Comparison of ENCODE assay signal across 28 mouse cellular contexts in genomic region chr5:128424636-128425035, GRCm38 (mm10). TPM values are rescaled to one million over a fixed set of nuclear protein-coding genes. Genes with fewer than 3 reads are reported as not detected.
DNase-seq lines count a peak whose midpoint lies in the region; ATAC-seq and TF ChIP-seq lines count a peak whose summit lies in the region.
"Had no signal": no experiment of that assay in that cellular context is flagged by ENCODE, and none has a peak within 500 bp of the region (broad histone marks: within the 10 kb centered on the region; RNA-seq: fewer than 3 reads in every experiment).

No protein-coding gene starts in this region.

- H3K4me2 ChIP-seq in lung, embryonic 15.5 days, result no peak overlapping the region
- H3K4me2 ChIP-seq in lung, postnatal 0 days (replicated peaks; ENCODE audit: low read depth, low read length), result no peak overlapping the region
- H3K4me2 ChIP-seq in kidney, embryonic 14.5 days (replicated peaks; ENCODE audit: low read depth, low read length), result no peak overlapping the region
- H3K4me2 ChIP-seq: embryonic facial prominence, embryonic 13.5 days; forebrain, embryonic 12.5 days; forebrain, embryonic 15.5 days; heart, embryonic 13.5 days; hindbrain, embryonic 12.5 days; hindbrain, embryonic 15.5 days had no signal

- H3K36me3 ChIP-seq in lung, embryonic 15.5 days, result no peaks in the 10 kb centered on the region
- H3K36me3 ChIP-seq in lung, postnatal 0 days (ENCODE audit: insufficient read depth, low read length), result no peaks in the 10 kb centered on the region
- no peaks in the 10 kb centered on the region for H3K36me3 ChIP-seq in kidney, embryonic 14.5 days (ENCODE audit: control insufficient read depth, insufficient read depth, low read length)
- H3K36me3 ChIP-seq: embryonic facial prominence, embryonic 13.5 days; forebrain, embryonic 12.5 days; forebrain, embryonic 15.5 days; heart, embryonic 10.5 days; heart, embryonic 13.5 days; hindbrain, embryonic 12.5 days; hindbrain, embryonic 15.5 days had no signal

- no peak overlapping the region for H3K9ac ChIP-seq in lung, embryonic 15.5 days
- H3K9ac ChIP-seq in lung, postnatal 0 days (replicated peaks; ENCODE audit: low read depth), result no peak overlapping the region
- no peak overlapping the region for H3K9ac ChIP-seq in kidney, embryonic 14.5 days (ENCODE audit: low read depth, low read length)
- H3K9ac ChIP-seq: embryonic facial prominence, embryonic 13.5 days; forebrain, embryonic 12.5 days; forebrain, embryonic 15.5 days; heart, embryonic 13.5 days; hindbrain, embryonic 12.5 days; hindbrain, embryonic 15.5 days had no signal

- no peaks in the 10 kb centered on the region for H3K27me3 ChIP-seq in lung, embryonic 15.5 days
- no peaks in the 10 kb centered on the region for H3K27me3 ChIP-seq in lung, postnatal 0 days (replicated peaks; ENCODE audit: insufficient read depth, low read length)
- no peaks in the 10 kb centered on the region for H3K27me3 ChIP-seq in kidney, embryonic 14.5 days (ENCODE audit: control insufficient read depth, insufficient read depth, low read length)

- H3K27ac ChIP-seq in lung, embryonic 15.5 days, result peak overlapping the region; percentile 59; the same call in 1 of the 2 replicates
- no peak overlapping the region for H3K27ac ChIP-seq in lung, postnatal 0 days (ENCODE audit: low read length)
- H3K27ac ChIP-seq in kidney, embryonic 14.5 days (ENCODE audit: low read depth, low read length), result no peak overlapping the region
- H3K27ac ChIP-seq: embryonic facial prominence, embryonic 13.5 days; forebrain, embryonic 12.5 days; forebrain, embryonic 15.5 days; heart, adult 2 months; heart, embryonic 10.5 days; heart, embryonic 13.5 days; hindbrain, embryonic 12.5 days; hindbrain, embryonic 15.5 days had no signal

- peak; percentile 63 for TF ChIP-seq EP300 in lung, postnatal 0 days (IDR thresholded peaks at IDR 0.05)

- 0 out of 2 replicates have a peak, but pooled peaks have one; percentile 55 for ATAC-seq in lung, embryonic 15.5 days (ENCODE audit: borderline replicate concordance, extremely low read depth, low FRiP score, low TSS enrichment)
- ATAC-seq in lung, postnatal 0 days, result peak; percentile 85
- ATAC-seq in monocyte, adult 5-6 weeks (replicated peaks; ENCODE audit: insufficient number of reproducible peaks, low FRiP score, low TSS enrichment, poor library complexity, severe bottlenecking), result no peak
- ATAC-seq in kidney, embryonic 14.5 days (ENCODE audit: low FRiP score, low TSS enrichment), result no peak
- ATAC-seq: activated CD4-positive, CD25-positive, alpha-beta regulatory T cell, adult 4 months; CD4-positive, CD25-positive, alpha-beta regulatory T cell, adult 4 months; forebrain, embryonic 15.5 days had no signal

- DNase-seq in lung, postnatal 0 days (ENCODE audit: low spot score), result peak; percentile 83
- DNase-seq in lung, postnatal 25 days (ENCODE audit: low spot score), result peak; percentile 23
- no peak for DNase-seq in Muller cell, postnatal 12 days (ENCODE audit: inconsistent ontology term)
- DNase-seq: adrenal gland, adult 8-10 months; adrenal gland, postnatal 25 days; cerebellum, adult 11-12 months; cerebellum, adult 9-10 months; cerebellum, postnatal 14 days; gastrocnemius, postnatal 36 days; heart, adult 2 months; heart, postnatal 14 days; heart, postnatal 4 days had no signal

- H3K4me1 ChIP-seq in lung, embryonic 15.5 days, result peaks cover 5% of the 10 kb centered on the region; the same call in 1 of the 2 replicates
- no peaks in the 10 kb centered on the region for H3K4me1 ChIP-seq in lung, postnatal 0 days (ENCODE audit: insufficient read depth, low read depth, low read length)
- H3K4me1 ChIP-seq in kidney, embryonic 14.5 days (ENCODE audit: control insufficient read depth, insufficient read depth, low read length), result no peaks in the 10 kb centered on the region
- H3K4me1 ChIP-seq: embryonic facial prominence, embryonic 13.5 days; forebrain, embryonic 12.5 days; forebrain, embryonic 15.5 days; heart, embryonic 10.5 days; heart, embryonic 13.5 days; hindbrain, embryonic 12.5 days; hindbrain, embryonic 15.5 days had no signal

- WGBS in lung, embryonic 15.5 days, result 53% methylated on average over 4 of the region's 4 CpGs
- WGBS in lung, postnatal 0 days, result 42% methylated on average over 4 of the region's 4 CpGs
- WGBS in kidney, embryonic 14.5 days, result 82% methylated on average over 4 of the region's 4 CpGs

- H3K9me3 ChIP-seq in lung, embryonic 15.5 days, result no peaks in the 10 kb centered on the region
- H3K9me3 ChIP-seq in lung, postnatal 0 days (ENCODE audit: low read length), result no peaks in the 10 kb centered on the region
- 0 out of 2 replicates have a peak, but pooled peaks cover 5% of the 10 kb centered on the region for H3K9me3 ChIP-seq in kidney, embryonic 14.5 days (ENCODE audit: control insufficient read depth, low read length)
- H3K9me3 ChIP-seq: forebrain, embryonic 12.5 days; forebrain, embryonic 15.5 days; hindbrain, embryonic 15.5 days had no signal

- no peak overlapping the region for H3K4me3 ChIP-seq in lung, embryonic 15.5 days
- H3K4me3 ChIP-seq in lung, postnatal 0 days (ENCODE audit: low read depth, low read length), result no peak overlapping the region
- H3K4me3 ChIP-seq in kidney, embryonic 14.5 days (ENCODE audit: low read length), result no peak overlapping the region
- H3K4me3 ChIP-seq: embryonic facial prominence, embryonic 13.5 days; erythroblast, embryonic 14.5 days; forebrain, embryonic 12.5 days; forebrain, embryonic 15.5 days; heart, adult 2 months; heart, embryonic 10.5 days; heart, embryonic 13.5 days; hindbrain, embryonic 12.5 days; hindbrain, embryonic 15.5 days had no signal

- TF ChIP-seq CTCF in lung, postnatal 0 days (IDR thresholded peaks at IDR 0.05), result no peak

RNA-seq across cellular contexts. Expression of gene Tmem132d, which starts 8.2 kb away (rescaled TPM):
- 1.4 and 2.3 TPM in 2 replicates for polyA plus RNA-seq in lung, embryonic 15.5 days (2015; fragmentation: Nextera tagmentation; extraction: Ambion mirVana)
- polyA plus RNA-seq in lung, postnatal 0 days (2015; fragmentation: Nextera tagmentation; extraction: Ambion mirVana), result 1.6 and 1.7 TPM in 2 replicates
- total RNA-seq in monocyte, adult 5-6 weeks (2017), result not detected in 3 replicates
- 0.20 and 0.34 TPM in 2 replicates for polyA plus RNA-seq in kidney, embryonic 14.5 days (2014; fragmentation: Nextera tagmentation; extraction: Ambion mirVana)
- total RNA-seq: adrenal gland, postnatal 25 days; granulocyte monocyte progenitor cell, adult 5-6 weeks; MEL had no signal
- polyA plus RNA-seq: activated CD4-positive, CD25-positive, alpha-beta regulatory T cell, adult 4 months; C2C12; CD4-positive, CD25-positive, alpha-beta regulatory T cell, adult 4 months; erythroblast, embryonic 14.5 days had no signal

Comparison
In these comparisons a context has a peak if more than half of its experiments do, and no peak if none do; other contexts are left out.
1. ATAC-seq: peak in lung, embryonic 15.5 days (single experiment) and lung, postnatal 0 days (single experiment); none in monocyte, adult 5-6 weeks (single experiment) and kidney, embryonic 14.5 days (single experiment).